Mouse (Mus musculus): Measurements from ENCODE around the gene Slc4a5. TPM values are rescaled to one million over a fixed set of nuclear protein-coding genes. Genes with fewer than 3 reads are reported as not detected.

Slc4a5 gene
- polyA plus RNA-seq, 1 experiment from 2014 or later, result 0.10 TPM

DNA sequence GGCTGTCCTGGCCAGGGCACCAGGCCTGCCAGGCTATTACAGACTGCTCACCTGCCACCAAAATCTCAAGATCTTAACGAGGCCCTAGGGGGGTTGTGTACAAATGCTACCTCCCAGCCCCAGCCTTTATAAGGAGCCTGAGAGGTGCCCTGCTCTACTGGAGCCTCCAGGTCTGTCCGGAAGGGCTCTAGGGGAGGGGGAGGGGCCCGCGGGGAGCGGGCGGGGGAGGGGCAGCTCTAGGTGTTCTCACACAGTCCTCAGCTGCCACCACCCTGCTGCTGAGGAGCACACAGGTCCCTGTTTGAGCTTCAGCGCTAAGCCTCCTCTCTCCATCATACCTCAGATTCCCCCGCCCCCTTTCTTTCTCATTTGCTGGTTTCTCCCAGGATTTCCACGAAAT is 17.5 kb downstream of the Slc4a5 start:
- WGBS, result under 1% methylated on average over 9 of the region's 9 CpGs
- no peak overlapping the region for H3K27ac ChIP-seq
- no peaks in the 10 kb centered on the region for H3K36me3 ChIP-seq
- peak overlapping the region; percentile 56 for H3K4me2 ChIP-seq (replicated peaks)
- peak; percentile 44; the same call in 1 of the 2 replicates for ATAC-seq (ENCODE audit: low FRiP score, low read depth)
- H3K4me3 ChIP-seq, result peak overlapping the region; percentile 21; the same call in 1 of the 2 replicates
- H3K4me1 ChIP-seq, result peaks cover 29% of the 10 kb centered on the region
- H3K27me3 ChIP-seq, result peaks cover 35% of the 10 kb centered on the region
- peak overlapping the region; percentile 43; the same call in 1 of the 2 replicates for H3K9ac ChIP-seq
- no peaks in the 10 kb centered on the region for H3K9me3 ChIP-seq

GRCm38 (mm10) chr6:83244422-83245061 is 24.9 kb downstream of the Slc4a5 start:
- peaks cover 20% of the 10 kb centered on the region; the same call in 1 of the 2 replicates for H3K27me3 ChIP-seq
- ATAC-seq (ENCODE audit: low FRiP score, low read depth), result peak; percentile 52; the same call in 1 of the 2 replicates
- H3K9ac ChIP-seq, result no peak overlapping the region
- peak overlapping the region; percentile 28; the same call in 1 of the 2 replicates for H3K27ac ChIP-seq
- no peaks in the 10 kb centered on the region for H3K36me3 ChIP-seq
- H3K4me3 ChIP-seq, result no peak overlapping the region
- H3K4me1 ChIP-seq, result peaks cover 20% of the 10 kb centered on the region
- 13% methylated on average over 10 of the region's 10 CpGs for WGBS
- 0 out of 2 replicates have a peak overlapping the region, but pooled peaks have one; percentile 12 for H3K4me2 ChIP-seq (replicated peaks)
- H3K9me3 ChIP-seq, result no peaks in the 10 kb centered on the region

GRCm38 (mm10) chr6:83245134-83245533 is 25.5 kb downstream of the Slc4a5 start:
- ATAC-seq (ENCODE audit: low FRiP score, low read depth), result peak; percentile 50; the same call in 1 of the 2 replicates
- peaks cover 20% of the 10 kb centered on the region for H3K4me1 ChIP-seq
- H3K36me3 ChIP-seq, result no peaks in the 10 kb centered on the region
- H3K9ac ChIP-seq, result no peak overlapping the region
- peak overlapping the region; percentile 48; the same call in 1 of the 2 replicates for H3K27ac ChIP-seq
- no peak overlapping the region for H3K4me3 ChIP-seq
- H3K4me2 ChIP-seq (replicated peaks), result 0 out of 2 replicates have a peak overlapping the region, but pooled peaks have one; percentile 12
- peaks cover 17% of the 10 kb centered on the region; the same call in 1 of the 2 replicates for H3K27me3 ChIP-seq
- 55% methylated on average over 6 of the region's 6 CpGs for WGBS
- no peaks in the 10 kb centered on the region for H3K9me3 ChIP-seq

- Histone ChIP-seq H3K4me2 (replicated peaks) (no peak overlapping the region), H3K9me3 (no peaks in the 10 kb centered on the region), H3K36me3 (no peaks in the 10 kb centered on the region), H3K9ac (no peak overlapping the region), H3K4me3 (no peak overlapping the region), H3K27ac (no peak overlapping the region), H3K4me1 (peaks cover 16% of the 10 kb centered on the region), H3K27me3 (peaks cover 9% of the 10 kb centered on the region; the same call in 1 of the 2 replicates)
- no peak for ATAC-seq (ENCODE audit: low FRiP score, low read depth)
- 91% methylated on average over 1 of the region's 1 CpGs for WGBS
These were observed 26.4 kb downstream of the Slc4a5 start for GRCm38 (mm10) chr6:83245997-83246396.

DNA sequence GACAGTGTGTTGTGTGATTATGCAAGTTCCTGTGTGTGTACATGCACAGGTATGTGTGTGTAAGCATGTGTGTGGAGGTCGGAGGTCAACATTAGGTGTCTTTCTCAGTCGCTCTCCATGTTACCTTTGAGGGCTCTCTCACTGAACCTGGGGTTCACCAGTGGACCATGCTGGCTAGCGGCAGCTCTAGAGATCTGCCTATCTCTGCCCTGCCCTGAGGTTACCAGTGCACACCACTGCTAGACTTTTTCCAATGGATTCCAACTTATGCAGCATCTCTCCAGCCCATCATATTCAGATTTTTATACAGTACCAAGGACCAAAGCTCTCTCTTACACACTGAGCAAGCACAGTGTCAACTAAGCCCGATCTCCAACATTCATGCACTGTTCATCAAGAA is 27.1 kb downstream of the Slc4a5 start:
- H3K9me3 ChIP-seq, result no peaks in the 10 kb centered on the region
- no peak overlapping the region for H3K4me2 ChIP-seq (replicated peaks)
- no peaks in the 10 kb centered on the region for H3K36me3 ChIP-seq
- H3K9ac ChIP-seq, result no peak overlapping the region
- no peak for ATAC-seq (ENCODE audit: low FRiP score, low read depth)
- no peak overlapping the region for H3K27ac ChIP-seq
- peaks cover 4% of the 10 kb centered on the region; the same call in 1 of the 2 replicates for H3K27me3 ChIP-seq
- peaks cover 16% of the 10 kb centered on the region for H3K4me1 ChIP-seq
- no peak overlapping the region for H3K4me3 ChIP-seq
- 92% methylated on average over 4 of the region's 4 CpGs for WGBS

DNA sequence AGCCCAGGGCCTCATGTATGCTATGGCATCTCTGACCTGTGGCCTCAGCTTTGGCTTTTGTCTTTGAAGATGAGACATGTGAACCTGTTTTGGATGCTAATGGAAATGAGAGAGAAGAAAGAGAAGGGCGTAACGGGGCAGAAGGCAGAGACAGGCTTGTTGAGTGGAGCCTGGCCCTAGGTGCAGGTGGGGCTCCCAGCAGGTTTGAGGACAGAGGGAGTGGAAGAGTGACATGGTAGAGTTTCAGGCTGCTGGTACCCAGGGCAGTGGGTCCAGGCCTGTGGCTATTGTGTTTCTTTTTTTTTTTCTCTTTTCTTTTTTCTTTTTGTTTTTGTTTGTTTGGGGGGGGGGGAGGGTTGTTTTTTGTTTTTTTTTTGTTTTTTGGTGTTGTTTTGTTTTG is 27.5 kb downstream of the Slc4a5 start:
- Histone ChIP-seq H3K9ac (no peak overlapping the region), H3K9me3 (no peaks in the 10 kb centered on the region), H3K4me2 (replicated peaks) (no peak overlapping the region), H3K36me3 (no peaks in the 10 kb centered on the region), H3K4me1 (peaks cover 16% of the 10 kb centered on the region), H3K27ac (no peak overlapping the region), H3K27me3 (peaks cover 4% of the 10 kb centered on the region; the same call in 1 of the 2 replicates), H3K4me3 (no peak overlapping the region)
- no peak for ATAC-seq (ENCODE audit: low FRiP score, low read depth)
- 86% methylated on average over 2 of the region's 2 CpGs for WGBS

DNA sequence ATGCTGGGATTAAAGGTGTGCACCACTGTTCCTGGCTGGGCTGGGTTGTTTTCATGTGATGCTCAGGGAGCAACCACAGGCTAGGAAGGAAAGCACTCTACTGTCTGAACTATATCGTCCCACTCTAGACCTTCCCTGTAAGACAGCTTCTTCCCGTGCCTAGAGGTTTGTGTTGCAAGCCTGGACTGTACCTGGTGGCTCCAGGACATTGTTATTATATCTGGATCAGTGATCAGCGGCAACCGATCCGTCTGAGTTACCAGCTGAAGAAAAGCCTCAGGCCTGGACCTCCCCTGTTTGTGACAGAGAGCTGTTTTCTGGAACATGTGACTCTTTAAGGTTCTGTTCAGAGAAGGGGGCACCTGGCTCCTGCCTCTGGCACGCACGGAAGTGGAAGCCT is 34.6 kb downstream of the Slc4a5 start:
- H3K27me3 ChIP-seq, result no peaks in the 10 kb centered on the region
- H3K27ac ChIP-seq, result no peak overlapping the region
- 62% methylated on average over 7 of the region's 7 CpGs for WGBS
- no peak overlapping the region for H3K9ac ChIP-seq
- H3K9me3 ChIP-seq, result no peaks in the 10 kb centered on the region
- H3K4me2 ChIP-seq (replicated peaks), result no peak overlapping the region
- H3K4me1 ChIP-seq, result no peaks in the 10 kb centered on the region
- no peak overlapping the region for H3K4me3 ChIP-seq
- no peak for ATAC-seq (ENCODE audit: low FRiP score, low read depth)
- H3K36me3 ChIP-seq, result no peaks in the 10 kb centered on the region

DNA sequence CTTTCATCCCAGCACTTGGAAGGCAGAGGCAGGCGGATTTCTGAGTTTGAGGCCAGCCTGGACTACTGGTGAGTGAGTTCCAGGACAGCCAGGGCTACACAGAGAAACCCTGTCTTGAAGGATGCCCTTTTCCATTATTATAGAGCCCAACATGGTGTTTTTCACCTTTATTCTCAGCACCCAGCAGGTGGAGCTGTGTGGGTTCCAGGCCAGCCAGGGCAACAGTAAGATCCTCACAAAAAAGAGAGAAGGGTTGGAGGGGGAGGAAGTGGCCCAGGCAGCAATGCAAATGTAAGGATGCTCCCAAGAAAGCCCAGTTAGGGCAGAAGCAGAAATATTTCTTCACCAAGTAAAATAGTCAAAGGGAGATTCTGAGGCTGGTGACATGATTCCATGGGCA is 44.9 kb downstream of the Slc4a5 start:
- 84% methylated on average over 1 of the region's 1 CpGs for WGBS
- H3K36me3 ChIP-seq, result no peaks in the 10 kb centered on the region
- no peaks in the 10 kb centered on the region for H3K27me3 ChIP-seq
- H3K27ac ChIP-seq, result no peak overlapping the region
- no peak overlapping the region for H3K4me2 ChIP-seq (replicated peaks)
- H3K9me3 ChIP-seq, result no peaks in the 10 kb centered on the region
- no peak overlapping the region for H3K9ac ChIP-seq
- no peak for ATAC-seq (ENCODE audit: low FRiP score, low read depth)
- H3K4me1 ChIP-seq, result peaks cover 10% of the 10 kb centered on the region
- H3K4me3 ChIP-seq, result no peak overlapping the region

- no peak overlapping the region for H3K27ac ChIP-seq
- no peak for ATAC-seq (ENCODE audit: low FRiP score, low read depth)
- H3K4me2 ChIP-seq (replicated peaks), result no peak overlapping the region
- H3K9me3 ChIP-seq, result no peaks in the 10 kb centered on the region
- peaks cover 10% of the 10 kb centered on the region for H3K4me1 ChIP-seq
- H3K27me3 ChIP-seq, result no peaks in the 10 kb centered on the region
- H3K9ac ChIP-seq, result no peak overlapping the region
- H3K4me3 ChIP-seq, result no peak overlapping the region
- H3K36me3 ChIP-seq, result no peaks in the 10 kb centered on the region
These were observed 45.6 kb downstream of the Slc4a5 start for GRCm38 (mm10) chr6:83265253-83265652.

DNA sequence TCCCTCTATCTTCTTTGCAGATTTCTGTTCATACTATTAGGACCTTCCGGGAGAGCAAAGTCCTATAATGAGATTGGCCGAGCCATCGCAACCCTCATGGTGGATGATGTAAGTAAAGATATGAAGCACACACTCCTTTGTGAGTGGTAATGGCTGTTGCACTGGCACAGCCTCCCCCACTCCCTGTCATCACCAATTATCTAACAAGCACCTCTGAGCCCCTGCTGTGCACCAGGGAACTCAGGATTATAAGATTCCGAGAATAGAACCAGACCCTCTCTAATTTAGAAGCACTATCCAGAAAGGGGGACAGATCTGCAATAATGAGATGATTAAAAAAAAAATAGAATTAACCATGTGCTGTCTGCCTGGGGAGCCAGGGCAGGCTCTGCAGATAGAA is 46.0 kb downstream of the Slc4a5 start:
- Histone ChIP-seq H3K4me2 (replicated peaks) (no peak overlapping the region), H3K9ac (no peak overlapping the region), H3K9me3 (no peaks in the 10 kb centered on the region), H3K4me3 (no peak overlapping the region), H3K36me3 (no peaks in the 10 kb centered on the region), H3K4me1 (peaks cover 10% of the 10 kb centered on the region), H3K27me3 (no peaks in the 10 kb centered on the region), H3K27ac (no peak overlapping the region)
- WGBS, result 73% methylated on average over 4 of the region's 4 CpGs
- ATAC-seq (ENCODE audit: low FRiP score, low read depth), result no peak

DNA sequence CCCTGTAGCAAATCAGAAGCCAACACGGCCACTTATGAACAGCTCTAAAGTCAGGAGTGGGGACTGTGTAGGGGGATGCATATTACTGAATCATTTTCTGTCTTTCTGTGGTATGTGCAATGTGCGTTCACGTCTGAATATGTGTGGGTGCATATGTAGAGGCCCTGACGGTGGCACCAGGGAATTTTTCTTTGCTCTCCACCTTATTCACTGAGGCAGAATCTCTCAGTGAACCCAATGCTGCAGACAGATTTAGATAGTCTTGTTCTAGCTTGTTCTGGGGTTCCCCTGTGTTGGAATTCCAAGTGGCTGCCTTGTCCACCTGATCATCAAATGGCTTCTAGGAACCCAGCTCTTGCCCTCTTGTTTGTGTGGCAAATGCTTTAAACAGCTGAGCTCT is 48.0 kb downstream of the Slc4a5 start:
- H3K9ac ChIP-seq, result peak overlapping the region; percentile 59

GRCm38 (mm10) chr6:83268144-83269010 is 48.7 kb downstream of the Slc4a5 start:
- Histone ChIP-seq H3K4me2 (replicated peaks) (peak overlapping the region; percentile 65), H3K9ac (peak overlapping the region; percentile 64), H3K27me3 (no peaks in the 10 kb centered on the region), H3K4me3 (peak overlapping the region; percentile 53), H3K36me3 (no peaks in the 10 kb centered on the region), H3K27ac (peak overlapping the region; percentile 55), H3K4me1 (peaks cover 10% of the 10 kb centered on the region), H3K9me3 (no peaks in the 10 kb centered on the region)
- ATAC-seq (ENCODE audit: low FRiP score, low read depth), result peak; percentile 91
- 3% methylated on average over 27 of the region's 28 CpGs for WGBS

More for the DNA sequence above, 48.0 kb downstream of the Slc4a5 start:
- Histone ChIP-seq H3K4me2 (replicated peaks) (peak overlapping the region; percentile 65), H3K27me3 (no peaks in the 10 kb centered on the region), H3K4me1 (peaks cover 10% of the 10 kb centered on the region), H3K9me3 (no peaks in the 10 kb centered on the region), H3K36me3 (no peaks in the 10 kb centered on the region), H3K27ac (no peak overlapping the region), H3K4me3 (peak overlapping the region; percentile 53)
- no peak for ATAC-seq (ENCODE audit: low FRiP score, low read depth)
- 73% methylated on average over 4 of the region's 4 CpGs for WGBS

Data from limb, embryonic 13.5 days (tissue).